Mouse (Mus musculus) heart, adult 9 months (tissue): ENCODE measurements at regions not wholly inside any gene's neighbourhood (a gene's known extent, or its start where the extent isn't known, plus 50 kb on each side); places are given as distances from the start of the nearest gene placed in this dataset.

ENCODE experiments used
- DNase-seq, 2 experiments: peaks; one replicate each; pipeline ENCODE4 v3.0.0; 2022; ENCODE audit warnings: low spot score in 2 of 2

DNA sequence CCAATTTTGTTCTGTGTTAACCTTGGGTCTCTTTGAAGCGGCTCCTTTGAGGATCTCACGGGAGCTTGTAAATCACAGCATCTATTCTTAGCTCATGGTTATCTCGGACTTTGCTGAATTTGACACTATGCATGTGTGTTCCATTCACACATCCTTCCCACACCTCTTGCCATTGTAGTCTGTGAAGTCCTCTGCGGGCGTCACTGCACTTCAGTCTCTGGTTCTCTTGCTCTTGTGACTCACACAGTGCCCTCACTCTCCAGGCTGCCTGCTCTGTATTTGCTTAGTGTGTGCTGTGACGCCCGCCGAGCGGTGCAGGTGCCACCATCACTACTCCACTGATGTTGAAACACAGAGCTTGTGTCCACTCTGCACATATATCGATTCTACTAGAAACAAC, 1271.2 kb downstream of the Synb start:
- DNase-seq: no peak

DNA sequence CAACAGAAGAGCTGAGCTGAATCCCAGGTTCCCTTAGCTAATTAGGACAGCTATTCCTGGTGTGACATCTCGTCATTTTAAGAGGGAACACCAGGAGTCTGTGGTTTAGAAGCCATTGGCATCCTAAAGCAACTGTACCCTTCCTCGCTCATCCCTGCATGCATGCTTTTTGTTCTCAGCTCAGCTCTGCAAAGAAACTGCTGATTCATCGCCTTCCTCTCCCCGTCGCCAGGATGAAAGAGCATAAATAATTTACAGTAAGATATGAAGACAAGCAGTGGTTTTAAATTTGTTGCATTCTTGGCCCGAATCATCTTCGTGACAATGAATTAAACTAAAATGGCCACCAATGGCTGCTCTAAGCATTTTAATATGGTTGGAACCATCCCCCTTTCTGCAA, 1272.9 kb downstream of the Synb start:
- no peak for DNase-seq

DNA sequence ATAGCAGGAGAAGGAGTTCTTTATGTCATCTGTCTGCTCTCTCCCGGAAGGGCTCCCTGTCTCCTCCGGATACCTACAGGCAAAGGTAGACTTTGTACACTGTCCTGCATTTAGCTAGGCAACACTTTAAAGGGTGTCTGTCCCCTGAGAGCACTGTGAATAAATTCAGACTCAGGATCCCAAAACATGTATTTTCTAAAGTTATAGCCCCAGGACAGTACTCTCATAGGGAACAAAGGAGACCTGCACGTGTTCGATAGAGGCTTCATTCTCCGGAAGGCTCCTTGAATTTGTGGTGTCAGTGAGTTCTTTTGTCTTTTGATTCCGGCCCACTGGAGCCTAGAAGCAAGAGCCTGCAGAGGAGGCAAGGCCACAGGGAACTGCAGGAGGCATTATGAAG, 1273.3 kb downstream of the Synb start:
- no peak for DNase-seq

DNA sequence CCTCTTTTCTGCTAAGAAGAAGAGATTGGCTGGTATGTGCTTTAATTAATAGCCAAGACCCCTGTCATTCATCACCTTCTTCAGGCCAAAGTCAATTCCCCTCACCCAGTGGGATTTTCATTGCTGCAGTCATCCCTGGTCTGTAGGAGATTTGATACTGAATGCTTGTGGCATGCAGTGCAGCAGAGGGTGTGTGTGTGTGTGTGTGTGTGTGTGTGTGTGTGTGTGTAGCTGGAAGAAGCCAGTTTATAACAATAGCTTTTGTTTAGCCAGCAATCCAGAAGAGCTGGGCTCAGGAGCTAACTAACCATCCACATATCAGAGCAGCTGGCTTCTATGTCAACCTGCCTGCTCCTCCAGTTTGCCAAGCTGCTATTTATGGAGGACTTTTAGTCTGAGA, 1275.4 kb downstream of the Synb start:
- DNase-seq: no peak

DNA sequence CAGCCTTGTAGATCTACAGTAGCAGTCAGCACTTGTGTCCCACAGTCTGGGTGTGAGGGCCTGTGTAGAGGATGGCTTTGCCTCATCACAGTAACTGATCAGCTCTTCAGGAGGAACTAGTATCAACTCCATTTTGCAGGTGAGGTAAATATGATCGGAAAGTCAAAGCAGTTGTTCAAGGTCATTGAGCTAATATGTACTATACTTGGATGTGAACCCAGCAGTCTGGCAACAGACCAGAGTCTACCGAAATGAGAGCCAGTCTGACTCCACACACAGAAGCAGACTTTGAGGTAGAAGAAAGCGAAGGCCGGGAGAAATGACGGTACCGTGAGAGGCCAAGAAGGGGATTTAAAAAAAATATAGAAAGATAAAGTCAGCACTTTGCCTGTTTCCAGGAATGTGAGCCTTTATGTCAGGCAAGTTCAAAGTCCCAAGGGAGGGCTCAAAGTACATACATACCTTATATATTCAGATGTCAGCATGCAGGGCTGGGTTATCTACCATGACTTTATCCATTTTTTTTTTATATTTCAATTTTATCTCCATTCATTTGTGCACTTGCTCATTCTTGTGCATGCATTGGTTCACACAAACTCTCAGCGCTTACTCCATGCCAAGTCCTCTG, 1297.2 kb downstream of the Synb start:
- no peak for DNase-seq

DNA sequence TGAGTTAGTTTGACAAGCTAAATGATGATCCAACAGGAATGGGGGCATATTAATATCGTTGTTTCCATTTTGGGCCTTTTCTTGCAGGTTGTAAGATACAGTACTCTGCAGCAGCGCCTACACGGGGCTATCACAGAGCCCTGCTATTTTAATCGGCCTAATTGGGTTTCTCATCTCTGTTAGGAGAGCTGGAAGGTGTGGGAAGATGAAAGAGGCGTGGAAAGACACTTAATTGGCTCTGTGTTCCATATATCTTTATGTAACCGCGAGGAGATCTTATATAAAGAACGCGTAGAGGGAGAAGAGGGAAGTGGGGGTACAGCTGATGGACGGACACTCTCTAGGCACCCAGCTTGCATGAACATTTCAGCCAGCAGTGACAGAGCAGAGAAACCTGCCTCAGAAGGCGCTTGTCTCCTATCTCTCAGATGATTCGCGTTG, 1300.5 kb downstream of the Synb start:
- DNase-seq: no peak

DNA sequence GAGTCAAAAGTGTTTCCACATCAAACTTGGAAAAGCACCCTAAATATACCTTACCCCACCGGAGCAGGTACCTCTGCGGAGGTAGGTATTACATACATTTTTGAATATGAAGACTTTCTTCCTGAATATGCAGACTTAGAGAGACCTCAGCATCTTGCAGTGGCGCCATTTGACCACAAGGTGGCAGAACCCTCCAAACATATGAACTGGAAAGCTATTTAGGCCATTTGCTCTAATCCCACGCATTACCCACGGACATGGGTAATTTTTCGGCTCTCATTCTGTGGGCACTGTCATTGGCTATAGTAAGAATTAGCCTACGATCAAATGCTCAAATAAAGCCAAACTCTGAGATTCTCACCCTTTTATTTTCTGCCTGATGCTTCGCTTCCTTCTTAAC, 1301.0 kb downstream of the Synb start:
- DNase-seq: peak; percentile 1 to 24

DNA sequence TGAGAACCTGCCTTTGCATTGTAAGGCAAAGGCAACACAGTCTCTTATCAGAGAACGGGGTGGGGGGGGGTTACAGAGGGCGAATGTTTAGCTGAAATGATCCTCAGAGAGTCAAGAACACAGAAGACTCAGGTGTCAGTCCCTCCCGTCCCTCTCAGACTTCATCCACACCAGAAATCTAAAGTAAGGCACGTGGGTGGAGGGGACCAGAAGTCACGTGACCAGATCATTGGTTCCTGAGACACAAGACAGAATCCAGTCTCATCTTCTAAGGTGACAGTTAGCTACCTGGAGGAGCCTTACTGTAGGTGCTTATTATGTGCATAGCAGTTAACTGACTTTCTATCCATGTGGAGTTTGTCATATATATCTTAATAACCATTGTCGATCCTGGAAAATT, 1302.0 kb downstream of the Synb start:
- DNase-seq: no peak

DNA sequence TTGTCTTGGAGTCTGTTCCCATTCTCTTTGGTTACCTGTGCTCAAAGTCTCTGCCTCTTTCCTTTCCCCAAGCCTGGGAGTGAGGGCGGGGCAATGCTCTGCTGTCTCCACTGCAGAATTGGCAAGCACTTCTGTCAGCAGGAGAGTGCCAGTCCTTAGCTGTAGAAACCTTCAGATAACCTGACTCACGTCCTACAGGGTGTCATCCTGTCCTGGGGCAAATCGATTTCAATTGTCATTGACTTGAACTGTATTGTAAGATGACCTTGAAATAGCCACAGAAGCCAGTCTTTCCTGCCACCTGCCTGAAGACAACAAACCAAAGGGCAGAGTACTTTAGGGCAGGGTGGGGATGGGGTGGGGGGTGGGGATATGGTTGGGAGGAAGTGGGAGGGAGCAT, 1303.8 kb downstream of the Synb start:
- no peak for DNase-seq
